Mouse (Mus musculus) MEL (cell line): ENCODE measurements around the gene Bach2. TPM values are rescaled to one million over a fixed set of nuclear protein-coding genes. Genes with fewer than 3 reads are reported as not detected.
A peak's percentile ranks its signal among the peaks of the same experiment; 100 is the strongest.

Experiments
- DNase-seq: peaks from one replicate; pipeline ENCODE4 v3.0.0; 2011; ENCODE audit warnings: low read depth, low spot score
- H3K27ac ChIP-seq: 2 replicates; pipeline ENCODE4 v1.5.1; 2012; ENCODE audit warnings: low read depth, mild to moderate bottlenecking, control low read depth, low read length, moderate library complexity; ENCODE audit not compliant: control insufficient read depth
- H3K27me3 ChIP-seq, 2 experiments: fragments of 150-350 bp in 1 of 2; sonication (generic) in 1 of 2; 2 replicates each; pipeline ENCODE4 v1.6.1; 2012; ENCODE audit warnings: low read length in 2 of 2, mild to moderate bottlenecking in 2 of 2, improper control_type of control experiment in 1 of 2, moderate library complexity in 1 of 2; ENCODE audit not compliant: insufficient read depth in 2 of 2, control insufficient read depth in 1 of 2
- H3K36me3 ChIP-seq, 2 experiments: 2 replicates each; pipeline ENCODE4 v1.6.1; 2012 to 2014; ENCODE audit warnings: low read length in 2 of 2, improper control_type of control experiment in 1 of 2, inconsistent platforms in 1 of 2, mild to moderate bottlenecking in 1 of 2; ENCODE audit not compliant: insufficient read depth in 2 of 2, control insufficient read depth in 1 of 2
- H3K4me1 ChIP-seq, 2 experiments: fragments of 150-350 bp in 1 of 2; sonication (generic) in 1 of 2; 2 replicates each; pipeline ENCODE4 v1.6.1; 2012; ENCODE audit warnings: low read length in 2 of 2, improper control_type of control experiment in 1 of 2, mild to moderate bottlenecking in 1 of 2; ENCODE audit not compliant: insufficient read depth in 2 of 2, control insufficient read depth in 1 of 2
- H3K4me3 ChIP-seq, 2 experiments: fragments of 150-350 bp in 1 of 2; sonication (generic) in 1 of 2; 2 replicates each; pipeline ENCODE4 v1.5.1; 2012; ENCODE audit warnings: low read depth in 2 of 2, low read length in 2 of 2, mild to moderate bottlenecking in 2 of 2, moderate library complexity in 2 of 2, control low read depth in 1 of 2, improper control_type of control experiment in 1 of 2; ENCODE audit not compliant: control insufficient read depth in 1 of 2, insufficient read depth in 1 of 2
- H3K79me2 ChIP-seq: 2 replicates; pipeline ENCODE4 v1.6.1; 2012; ENCODE audit warnings: mild to moderate bottlenecking, low read length, moderate library complexity; ENCODE audit not compliant: control insufficient read depth, poor library complexity, insufficient read depth
- H3K9ac ChIP-seq: 2 replicates; pipeline ENCODE4 v1.6.1; 2012; ENCODE audit warnings: low read depth, mild to moderate bottlenecking, control low read depth, low read length, moderate library complexity; ENCODE audit not compliant: control insufficient read depth, poor library complexity, severe bottlenecking
- H3K9me3 ChIP-seq: fragments of 150-350 bp; sonication (generic); replicated peaks from 2 replicates; pipeline ENCODE4 v1.6.1; 2012; ENCODE audit warnings: mild to moderate bottlenecking, low read length, improper control_type of control experiment, moderate library complexity; ENCODE audit not compliant: insufficient read depth
- BHLHE40 ChIP-seq: IDR thresholded peaks from 2 replicates; pipeline ENCODE4 v1.6.1; 2012; ENCODE audit warnings: low read depth, mild to moderate bottlenecking, inconsistent platforms, low read length, improper control_type of control experiment, borderline replicate concordance
- CHD1 ChIP-seq: IDR thresholded peaks from 2 replicates; pipeline ENCODE4 v1.6.1; 2012; ENCODE audit warnings: low read depth, mild to moderate bottlenecking, inconsistent platforms, low read length, improper control_type of control experiment
- CHD2 ChIP-seq: IDR thresholded peaks from 2 replicates; pipeline ENCODE4 v1.6.1; 2011; ENCODE audit warnings: low read length, improper control_type of control experiment
- EP300 ChIP-seq, 2 experiments: IDR thresholded peaks; 2 replicates each; pipeline ENCODE4 v1.6.1; 2011; ENCODE audit warnings: improper control_type of control experiment in 2 of 2, low read length in 2 of 2, low read depth in 1 of 2, mild to moderate bottlenecking in 1 of 2
- ETS1 ChIP-seq: IDR thresholded peaks from 2 replicates; pipeline ENCODE4 v1.6.1; 2012; ENCODE audit warnings: low read depth, mild to moderate bottlenecking, inconsistent platforms, low read length, improper control_type of control experiment, moderate library complexity
- GATA1 ChIP-seq: IDR thresholded peaks from 2 replicates; pipeline ENCODE4 v1.6.1; 2011; ENCODE audit warnings: low read depth, low read length, improper control_type of control experiment
- HCFC1 ChIP-seq: IDR thresholded peaks from 2 replicates; pipeline ENCODE4 v1.6.1; 2012; ENCODE audit warnings: low read depth, mild to moderate bottlenecking, inconsistent platforms, low read length, improper control_type of control experiment, moderate library complexity
- MAX ChIP-seq: IDR thresholded peaks from 2 replicates; pipeline ENCODE4 v1.6.1; 2011; ENCODE audit warnings: low read length, improper control_type of control experiment
- MAZ ChIP-seq: IDR thresholded peaks from 2 replicates; pipeline ENCODE4 v1.6.1; 2012; ENCODE audit warnings: low read depth, mild to moderate bottlenecking, inconsistent platforms, low read length, improper control_type of control experiment
- MXI1 ChIP-seq: IDR thresholded peaks from 2 replicates; pipeline ENCODE4 v1.6.1; 2011; ENCODE audit warnings: mild to moderate bottlenecking, low read depth, low read length, improper control_type of control experiment
- MYB ChIP-seq: IDR thresholded peaks from 2 replicates; pipeline ENCODE4 v1.6.1; 2011; ENCODE audit warnings: mild to moderate bottlenecking, low read depth, low read length, improper control_type of control experiment
- POLR2AphosphoS5 ChIP-seq: IDR thresholded peaks from 2 replicates; pipeline ENCODE4 v1.6.1; 2012; ENCODE audit warnings: low read depth, borderline replicate concordance, mild to moderate bottlenecking, inconsistent platforms, low read length, moderate library complexity, mixed read lengths
- RAD21 ChIP-seq: IDR thresholded peaks from 2 replicates; pipeline ENCODE4 v1.6.1; 2011; ENCODE audit warnings: mild to moderate bottlenecking, low read depth, low read length, improper control_type of control experiment
- RCOR1 ChIP-seq: IDR thresholded peaks from 2 replicates; pipeline ENCODE4 v1.6.1; 2012; ENCODE audit warnings: low read depth, mild to moderate bottlenecking, inconsistent platforms, low read length, improper control_type of control experiment
- TAL1 ChIP-seq: IDR thresholded peaks from 2 replicates; pipeline ENCODE4 v1.6.1; 2012; ENCODE audit warnings: mild to moderate bottlenecking, inconsistent platforms, low read length, moderate library complexity, mixed read lengths
- TBP ChIP-seq: IDR thresholded peaks from 2 replicates; pipeline ENCODE4 v1.8.0; 2011; ENCODE audit warnings: low read depth, low read length, improper control_type of control experiment
- TCF12 ChIP-seq: IDR thresholded peaks from 2 replicates; pipeline ENCODE4 v1.6.1; 2014; ENCODE audit warnings: low read depth, mild to moderate bottlenecking, inconsistent platforms, low read length, improper control_type of control experiment, moderate library complexity
- ZMIZ1 ChIP-seq: IDR thresholded peaks from 2 replicates; pipeline ENCODE4 v1.6.1; 2012; ENCODE audit warnings: low read depth, mild to moderate bottlenecking, inconsistent platforms, low read length, improper control_type of control experiment, moderate library complexity
- ZNF384 ChIP-seq: IDR thresholded peaks from 2 replicates; pipeline ENCODE4 v1.6.1; 2012; ENCODE audit warnings: low read depth, mild to moderate bottlenecking, inconsistent platforms, low read length, improper control_type of control experiment
- polyA plus RNA-seq, 2 experiments: library from polyadenylated mRNA; stranded (reverse) in 1 of 2; unstranded in 1 of 2; fragments of >175 nt in 1 of 2; fragments of >200 nt in 1 of 2; gene quantifications; 2 replicates each; pipeline versions ENCODE4 v1.2.1 to v1.2.4; 2012; ENCODE audit warnings: low replicate concordance in 2 of 2, low read depth in 1 of 2; ENCODE audit not compliant: insufficient read length in 2 of 2, insufficient read depth in 1 of 2, missing spikeins in 1 of 2
- total RNA-seq: library from RNA; depleted of rRNA; stranded (reverse); fragments of 300-350 nt; gene quantifications from 2 replicates; pipeline ENCODE4 v1.2.3, GENCODE M21; 2012

Bach2 gene
- total and polyA plus RNA-seq, 3 experiments = 0.04 TPM; not detected in 2

- Histone ChIP-seq H3K36me3 (peaks cover 0 to 3% of the 10 kb centered on the region in 2 experiments; a peak in 2 of 4 replicates), H3K79me2 (no peaks in the 10 kb centered on the region), H3K4me3 (no peak overlapping the region), H3K9me3 (no peaks in the 10 kb centered on the region), H3K27ac (no peak overlapping the region), H3K4me1 (peaks cover 2 to 6% of the 10 kb centered on the region in 2 experiments; a peak in 2 of 4 replicates), H3K9ac (no peak overlapping the region), H3K27me3 (0 out of 4 replicates have a peak, but pooled peaks cover 0 to 2% of the 10 kb centered on the region in 2 experiments)
- TF ChIP-seq MXI1 (peak; percentile 50; the same call in 1 of the 2 replicates), RCOR1 (peak; percentile 64; the same call in 1 of the 2 replicates), EP300 (IDR thresholded peaks at IDR 0.05; ENCODE audit: low read depth in 1 of 2, low read length in 2 of 2) (peak; percentile 81 to 82), TAL1 (peak; percentile 56), GATA1 (peak; percentile 77), TCF12 (peak; percentile 89), ETS1 (peak; percentile 44; the same call in 1 of the 2 replicates), CHD2 (no peak), POLR2AphosphoS5 (no peak)
- peak; percentile 65 for DNase-seq
These were observed 99.0 kb downstream of the Bach2 start for GRCm38 (mm10) chr4:32337638-32338037.

- no peak for DNase-seq
- Histone ChIP-seq H3K79me2 (no peaks in the 10 kb centered on the region), H3K9ac (no peak overlapping the region), H3K4me1 (peaks cover 2 to 6% of the 10 kb centered on the region in 2 experiments; a peak in 2 of 4 replicates)
- no peak for TF ChIP-seq MAZ
- no peak for TF ChIP-seq TBP
- no peak for TF ChIP-seq HCFC1
- no peak for TF ChIP-seq RCOR1
- TF ChIP-seq EP300 (IDR thresholded peaks at IDR 0.05; ENCODE audit: low read depth in 1 of 2, low read length in 2 of 2) = no peak
- TF ChIP-seq BHLHE40 = no peak
- TF ChIP-seq ZNF384 = no peak
- TF ChIP-seq ZMIZ1 = no peak
- TF ChIP-seq RAD21 = no peak
- no peak for TF ChIP-seq MAX
- no peak for TF ChIP-seq CHD1
- no peak for TF ChIP-seq MYB
- TF ChIP-seq, all 39 proteins: peak for 0
- Histone ChIP-seq H3K9me3 (no peaks in the 10 kb centered on the region), H3K27me3 (0 out of 4 replicates have a peak, but pooled peaks cover 0 to 2% of the 10 kb centered on the region in 2 experiments), H3K4me3 (no peak overlapping the region), H3K36me3 (peaks cover 0 to 3% of the 10 kb centered on the region in 2 experiments; a peak in 2 of 4 replicates), H3K27ac (no peak overlapping the region)
These were observed 99.8 kb downstream of the Bach2 start for GRCm38 (mm10) chr4:32338451-32338850.
